Mouse (Mus musculus) forebrain, embryonic 14.5 days (tissue): ENCODE results near the gene Snx29. TPM values are rescaled to one million over a fixed set of nuclear protein-coding genes. Genes with fewer than 3 reads are reported as not detected.

ENCODE experiments used
- ATAC-seq: fragments of 200-750 bp; cut with Nextera tagmentation; 2 replicates; pipeline ENCODE4 v1.8.0; 2017; ENCODE audit warnings: mild to moderate bottlenecking, moderate library complexity
- DNase-seq: peaks from one replicate; pipeline ENCODE4 v3.0.0-alpha.2; 2015; ENCODE audit warnings: low spot score
- H3K27ac ChIP-seq: fragments of 300-500 bp; sonication (generic); 2 replicates; pipeline ENCODE4 v1.5.1; 2014; ENCODE audit warnings: low read depth, mild to moderate bottlenecking, control low read depth, low read length, moderate library complexity
- H3K27me3 ChIP-seq: fragments of 300-500 bp; sonication (generic); replicated peaks from 2 replicates; pipeline ENCODE4 v1.6.1; 2014; ENCODE audit warnings: low read length, control low read depth, mixed read lengths; ENCODE audit not compliant: control insufficient read depth, insufficient read depth
- H3K36me3 ChIP-seq: fragments of 300-500 bp; sonication (generic); 2 replicates; pipeline ENCODE4 v1.6.1; 2014; ENCODE audit warnings: low read length, control low read depth; ENCODE audit not compliant: control insufficient read depth, insufficient read depth
- H3K4me1 ChIP-seq: fragments of 300-500 bp; sonication (generic); 2 replicates; pipeline ENCODE4 v1.6.1; 2014; ENCODE audit warnings: antibody characterized with exemption, low read length, control low read depth; ENCODE audit not compliant: control insufficient read depth, insufficient read depth
- H3K4me2 ChIP-seq: fragments of 300-500 bp; sonication (generic); 2 replicates; pipeline ENCODE4 v1.6.1; 2014; ENCODE audit warnings: mild to moderate bottlenecking, control low read depth, low read length
- H3K4me3 ChIP-seq: fragments of 300-500 bp; sonication (generic); 2 replicates; pipeline ENCODE4 v1.5.1; 2014; ENCODE audit warnings: low read depth, low read length, control low read depth
- H3K9ac ChIP-seq: fragments of 300-500 bp; sonication (generic); 2 replicates; pipeline ENCODE4 v1.6.1; 2014; ENCODE audit warnings: mild to moderate bottlenecking, low read length, control low read depth, moderate library complexity
- H3K9me3 ChIP-seq: fragments of 300-500 bp; sonication (generic); replicated peaks from 2 replicates; pipeline ENCODE4 v1.6.1; 2016; ENCODE audit warnings: low read length, control low read depth, mixed read lengths; ENCODE audit not compliant: control insufficient read depth
- WGBS: fragments of 180-500 bp; shearing (Covaris S2); extraction: QIAGEN DNeasy Blood & Tissue Kit; methylation state at CpG from one replicate; pipeline ENCODE4 v1.1.7; 2014; 5-methylcytosine and 5-hydroxymethylcytosine counted together
- polyA plus RNA-seq: library from polyadenylated mRNA; unstranded; fragments of >200 nt; fragmentation: Nextera tagmentation; extraction: Ambion mirVana; gene quantifications from 2 replicates; pipeline ENCODE4 v1.2.1, GENCODE M21; 2014

The Snx29 gene
- polyA plus RNA-seq, 1 experiment from 2014 or later = 3.8 TPM

- H3K9me3 ChIP-seq = no peaks in the 10 kb centered on the region
- H3K4me1 ChIP-seq = no peaks in the 10 kb centered on the region; the same call in 1 of the 2 replicates
- no peaks in the 10 kb centered on the region for H3K36me3 ChIP-seq
- H3K4me3 ChIP-seq = no peak overlapping the region
- DNase-seq (no peak), ATAC-seq (no peak)
- H3K27ac ChIP-seq = no peak overlapping the region
- no peak overlapping the region for H3K4me2 ChIP-seq
- no peaks in the 10 kb centered on the region for H3K27me3 ChIP-seq
- WGBS = 87% methylated on average over 1 of the region's 1 CpGs
- no peak overlapping the region for H3K9ac ChIP-seq
These were observed 345.7 kb downstream of the Snx29 start for GRCm38 (mm10) chr16:11668375-11668774.

- Histone ChIP-seq H3K27ac (no peak overlapping the region), H3K4me1 (no peaks in the 10 kb centered on the region; the same call in 1 of the 2 replicates), H3K4me3 (no peak overlapping the region), H3K9ac (no peak overlapping the region), H3K27me3 (no peaks in the 10 kb centered on the region), H3K9me3 (no peaks in the 10 kb centered on the region), H3K4me2 (no peak overlapping the region), H3K36me3 (no peaks in the 10 kb centered on the region)
- DNase-seq = peak; percentile 18
- WGBS = 11% methylated on average over 1 of the region's 1 CpGs
- no peak for ATAC-seq
These were observed 346.2 kb downstream of the Snx29 start for GRCm38 (mm10) chr16:11668878-11669277.

- Histone ChIP-seq H3K9ac (no peak overlapping the region), H3K4me1 (no peaks in the 10 kb centered on the region; the same call in 1 of the 2 replicates), H3K4me3 (no peak overlapping the region), H3K27me3 (no peaks in the 10 kb centered on the region), H3K4me2 (no peak overlapping the region), H3K9me3 (no peaks in the 10 kb centered on the region), H3K27ac (no peak overlapping the region), H3K36me3 (no peaks in the 10 kb centered on the region)
- WGBS = 77% methylated on average over 9 of the region's 9 CpGs
- no peak for ATAC-seq
- DNase-seq = peak; percentile 52
These were observed 347.7 kb downstream of the Snx29 start for GRCm38 (mm10) chr16:11670251-11670970.

GRCm38 (mm10) chr16:11670971-11671310, 348.2 kb downstream of the Snx29 start:
- no peak for DNase-seq
- Histone ChIP-seq H3K36me3 (no peaks in the 10 kb centered on the region), H3K4me2 (no peak overlapping the region), H3K9me3 (no peaks in the 10 kb centered on the region), H3K4me3 (no peak overlapping the region), H3K9ac (no peak overlapping the region), H3K27ac (no peak overlapping the region), H3K4me1 (peaks cover under 1% of the 10 kb centered on the region; the same call in 1 of the 2 replicates), H3K27me3 (no peaks in the 10 kb centered on the region)
- 66% methylated on average over 6 of the region's 6 CpGs for WGBS
- 0 out of 2 replicates have a peak, but pooled peaks have one; percentile 34 for ATAC-seq

- no peaks in the 10 kb centered on the region for H3K9me3 ChIP-seq
- H3K4me1 ChIP-seq = 0 out of 2 replicates have a peak, but pooled peaks cover 4% of the 10 kb centered on the region
- no peak overlapping the region for H3K4me3 ChIP-seq
- WGBS = 53% methylated on average over 4 of the region's 4 CpGs
- H3K9ac ChIP-seq = no peak overlapping the region
- H3K4me2 ChIP-seq = no peak overlapping the region
- no peaks in the 10 kb centered on the region for H3K36me3 ChIP-seq
- DNase-seq (no peak), ATAC-seq (no peak)
- no peaks in the 10 kb centered on the region for H3K27me3 ChIP-seq
- H3K27ac ChIP-seq = no peak overlapping the region
These were observed 353.3 kb downstream of the Snx29 start for GRCm38 (mm10) chr16:11676006-11676405.

GRCm38 (mm10) chr16:11685264-11685663, 362.6 kb downstream of the Snx29 start:
- Histone ChIP-seq H3K27me3 (no peaks in the 10 kb centered on the region), H3K4me3 (no peak overlapping the region), H3K4me1 (no peaks in the 10 kb centered on the region), H3K4me2 (no peak overlapping the region), H3K9me3 (no peaks in the 10 kb centered on the region), H3K36me3 (no peaks in the 10 kb centered on the region), H3K9ac (no peak overlapping the region), H3K27ac (no peak overlapping the region)
- DNase-seq = no peak
- 90% methylated on average over 9 of the region's 9 CpGs for WGBS
- no peak for ATAC-seq

GRCm38 (mm10) chr16:11685735-11686340, 363.1 kb downstream of the Snx29 start:
- Histone ChIP-seq H3K27ac (no peak overlapping the region), H3K9me3 (no peaks in the 10 kb centered on the region), H3K9ac (no peak overlapping the region), H3K4me1 (no peaks in the 10 kb centered on the region), H3K4me3 (no peak overlapping the region), H3K27me3 (no peaks in the 10 kb centered on the region), H3K4me2 (no peak overlapping the region), H3K36me3 (no peaks in the 10 kb centered on the region)
- 86% methylated on average over 3 of the region's 3 CpGs for WGBS
- ATAC-seq (no peak), DNase-seq (no peak)

- no peak overlapping the region for H3K27ac ChIP-seq
- no peaks in the 10 kb centered on the region for H3K4me1 ChIP-seq
- H3K9me3 ChIP-seq = no peaks in the 10 kb centered on the region
- no peaks in the 10 kb centered on the region for H3K36me3 ChIP-seq
- no peak overlapping the region for H3K4me2 ChIP-seq
- H3K4me3 ChIP-seq = no peak overlapping the region
- H3K9ac ChIP-seq = no peak overlapping the region
- no peak for ATAC-seq
- no peaks in the 10 kb centered on the region for H3K27me3 ChIP-seq
- no peak for DNase-seq
These were observed 365.1 kb downstream of the Snx29 start for GRCm38 (mm10) chr16:11687836-11688235.

- WGBS = 76% methylated on average over 4 of the region's 4 CpGs
- H3K9ac ChIP-seq = no peak overlapping the region
- no peak overlapping the region for H3K27ac ChIP-seq
These were observed 365.7 kb downstream of the Snx29 start for GRCm38 (mm10) chr16:11688281-11689005.

More at GRCm38 (mm10) chr16:11688281-11689005, 365.7 kb downstream of the Snx29 start:
- Histone ChIP-seq H3K4me3 (no peak overlapping the region), H3K36me3 (no peaks in the 10 kb centered on the region), H3K4me2 (no peak overlapping the region), H3K27me3 (no peaks in the 10 kb centered on the region), H3K9me3 (no peaks in the 10 kb centered on the region), H3K4me1 (no peaks in the 10 kb centered on the region)
- DNase-seq = no peak
- ATAC-seq = no peak
